Mouse (Mus musculus) central nervous system, embryonic 11.5 days (tissue): Measurements from ENCODE around the gene Abca7. TPM values are rescaled to one million over a fixed set of nuclear protein-coding genes. Genes with fewer than 3 reads are reported as not detected.

Source experiments
- polyA plus RNA-seq: library from polyadenylated mRNA; depleted of rRNA; stranded (reverse); fragments of >200 nt; gene quantifications from 2 replicates; pipeline ENCODE4 v1.2.3, GENCODE M21; 2012; rRNA removed

Abca7 gene
- 7.7 and 7.9 TPM in 2 replicates for polyA plus RNA-seq

DNA sequence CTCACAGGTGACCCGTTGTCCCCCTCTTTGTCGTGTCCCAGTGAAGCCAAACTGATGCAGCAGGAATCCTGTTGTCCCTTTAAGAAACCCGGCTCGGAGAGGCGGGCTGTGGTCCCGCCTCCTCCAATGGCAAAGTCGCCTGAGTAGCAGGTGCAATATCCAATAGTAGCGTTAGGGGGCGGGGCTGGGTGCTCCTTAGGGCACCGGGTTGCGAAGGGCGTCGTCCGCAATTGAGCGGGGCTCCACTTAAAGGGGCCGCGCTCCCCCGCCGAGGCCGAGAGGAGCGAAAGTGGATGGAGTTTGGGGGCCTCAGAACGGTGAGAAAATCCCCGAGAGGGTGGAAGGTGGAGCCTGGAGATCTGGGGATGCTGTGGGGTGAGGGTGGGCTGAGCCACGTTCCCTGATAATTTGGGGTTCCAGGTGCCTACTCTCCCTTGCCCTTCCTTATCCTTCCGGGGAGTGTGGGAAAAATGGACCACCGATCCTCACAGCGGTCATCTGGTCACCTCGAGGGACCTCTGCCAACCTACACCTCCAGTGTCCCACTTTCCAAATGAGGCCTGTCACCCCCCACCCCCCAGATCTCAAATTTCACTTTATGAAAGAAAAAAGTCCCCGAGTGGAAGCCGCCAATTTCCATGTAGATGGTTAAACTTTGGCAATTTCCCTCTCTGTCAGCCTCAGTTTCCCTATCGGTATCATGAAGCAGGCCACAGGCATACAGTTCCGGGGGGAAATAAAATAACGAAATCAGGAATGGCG, at the start of gene Abca7:
Gene Abca7, plus strand, starts transcription at position 223 of the 762 bp plus-strand sequence.

GRCm38 (mm10) chr10:79959847-79960601, 36.3 kb upstream of the Abca7 start, which contains the start of gene Wdr18:
TSS of gene Wdr18 (plus strand) at chr10:79960152.

DNA sequence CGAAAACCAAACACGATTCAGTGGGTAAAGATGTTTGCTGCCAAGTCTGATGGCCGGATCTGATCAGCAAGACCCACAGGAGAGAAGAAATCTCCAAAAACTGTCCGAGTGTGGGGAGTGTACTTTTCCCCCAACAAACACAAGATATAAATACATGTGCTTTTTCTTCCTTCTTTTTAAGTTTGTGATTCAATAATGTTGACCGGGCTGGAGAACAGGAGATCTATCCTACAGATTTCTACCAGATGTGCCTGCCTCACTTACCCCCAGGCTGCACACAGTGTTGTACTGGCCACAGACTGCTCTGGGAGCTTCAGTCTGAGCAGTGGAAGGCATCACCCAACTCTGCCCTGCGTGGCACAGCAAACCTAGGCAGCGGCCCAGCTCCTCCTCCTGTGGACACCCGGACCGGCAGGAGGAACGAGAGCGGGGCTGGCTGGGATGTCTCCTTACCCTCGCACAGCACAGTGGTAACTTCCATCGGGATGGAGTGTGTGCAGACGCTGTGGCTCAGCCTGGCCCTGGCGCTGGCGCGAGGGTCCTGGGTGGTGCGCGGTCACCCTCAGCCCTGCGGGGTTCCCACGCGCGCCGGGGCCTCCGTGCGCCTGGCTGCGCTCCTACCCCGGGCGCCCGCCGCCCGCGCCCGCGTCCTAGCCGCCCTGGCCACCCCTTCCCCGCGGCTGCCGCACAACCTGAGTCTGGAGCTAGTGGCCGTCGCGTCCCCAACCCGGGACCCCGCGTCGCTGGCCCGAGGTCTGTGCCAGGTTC, 25.7 kb upstream of the Abca7 start, which contains the start of gene Grin3b:
Gene Grin3b, plus strand, starts transcription at position 301 of the 768 bp plus-strand sequence.

DNA sequence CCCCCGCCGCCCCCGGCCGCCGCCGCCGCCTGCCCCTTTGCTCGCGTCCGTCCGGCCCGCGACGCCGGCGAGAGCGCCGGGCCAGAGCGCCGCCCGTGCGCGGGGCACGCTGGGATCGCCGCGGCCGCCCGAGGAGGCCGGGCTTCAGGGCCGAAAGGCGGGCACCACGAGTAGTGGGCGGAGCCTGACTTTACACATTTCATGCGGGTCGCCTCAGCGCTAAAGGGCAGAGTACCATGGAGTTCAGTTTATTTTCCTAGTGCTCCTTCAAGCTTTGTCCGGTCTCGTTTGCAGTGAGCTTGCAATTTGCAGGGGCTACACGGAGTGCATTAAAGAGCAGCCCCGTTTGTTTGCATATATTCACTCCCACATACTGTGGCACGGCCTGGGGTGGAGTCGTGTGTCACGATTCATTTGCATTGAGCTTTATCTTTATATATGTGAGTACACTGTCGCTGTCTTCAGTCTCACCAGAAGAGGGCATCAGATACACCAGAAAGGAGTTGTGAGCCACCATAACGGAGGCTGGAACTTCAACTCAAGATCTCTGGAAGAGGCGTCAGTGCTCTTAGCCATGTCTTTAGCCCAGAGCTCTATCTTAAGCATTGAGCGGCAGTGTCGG, 12.0 kb upstream of the Abca7 start, which contains the start of gene Tmem259:
Gene Tmem259, minus strand, starts transcription at position 136 of the 622 bp plus-strand sequence.

GRCm38 (mm10) chr10:79988506-79989271, 7.6 kb upstream of the Abca7 start, which contains the start of gene Cnn2:
TSS of gene Cnn2 (plus strand) at chr10:79988584.

GRCm38 (mm10) chr10:80016511-80016910, 20.2 kb downstream of the Abca7 start, which contains the start of gene Arhgap45:
TSS of gene Arhgap45 (plus strand) at chr10:80016653.

DNA sequence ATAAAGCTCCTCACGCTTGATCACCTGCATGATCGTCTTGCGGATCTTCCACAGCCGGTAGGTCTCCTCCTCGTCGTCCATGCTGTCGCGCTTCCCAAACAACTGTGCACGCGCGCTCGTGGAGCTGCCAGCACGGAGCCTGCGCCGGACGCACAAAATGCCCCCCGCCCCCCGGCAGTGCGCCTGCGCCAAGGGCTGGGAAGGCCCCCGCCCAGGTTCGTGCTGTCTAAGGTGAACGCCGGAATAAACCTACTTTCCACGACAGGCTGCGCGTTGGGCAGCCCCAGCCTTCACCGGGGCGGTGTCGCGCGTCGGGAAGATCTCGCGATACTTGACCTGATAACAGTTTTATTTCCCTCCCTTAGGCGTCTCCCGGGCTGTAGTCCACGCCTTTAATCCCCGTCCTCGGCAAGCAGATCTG, 43.3 kb downstream of the Abca7 start, which contains the start of gene Polr2e:
Gene Polr2e, minus strand, starts transcription at position 237 of the 421 bp plus-strand sequence.

DNA sequence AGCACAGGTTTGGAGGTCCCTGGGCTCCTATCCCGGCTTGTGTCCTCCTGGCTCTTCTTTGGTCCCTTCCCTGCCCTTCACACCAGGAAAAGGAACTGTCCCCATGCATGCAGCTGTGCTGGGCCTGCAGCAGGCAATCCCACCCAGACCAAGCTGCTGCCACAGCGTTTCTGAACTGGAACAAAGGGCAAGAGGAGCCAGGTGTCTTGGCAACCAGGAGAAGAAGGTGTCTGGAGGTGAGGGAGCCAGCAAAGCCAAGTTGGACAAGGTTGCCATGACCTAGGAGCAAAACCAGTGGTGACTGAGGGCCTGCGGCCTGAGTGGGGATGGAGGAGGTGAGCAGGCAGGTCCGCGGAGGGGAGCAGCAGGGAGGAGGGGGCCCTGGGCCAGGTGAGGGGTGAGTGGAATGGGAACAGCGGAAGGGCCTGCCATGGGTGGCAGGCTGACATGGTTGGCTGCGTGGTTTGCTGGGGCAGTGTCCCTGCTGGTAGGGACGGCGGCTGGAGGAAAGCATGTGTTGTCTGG, 50.8 kb downstream of the Abca7 start, which contains the start of gene Gpx4:
Gene Gpx4, plus strand, starts transcription at position 126 of the 525 bp plus-strand sequence.

Other genes starting within 250 kb of the Abca7 start
- gene Polrmt, start 249.9 kb upstream of the Abca7 start, polyA plus RNA-seq = 51.6 and 58.3 TPM in 2 replicates
- gene Fgf22, start 241.4 kb upstream of the Abca7 start, polyA plus RNA-seq = 0.08 and 0.26 TPM in 2 replicates
- 122 and 132 TPM in 2 replicates for gene Rnf126, start 229.5 kb upstream of the Abca7 start, polyA plus RNA-seq
- gene Fstl3, start 219.2 kb upstream of the Abca7 start, polyA plus RNA-seq = 1.00 and 2.3 TPM in 2 replicates
- 0.08 and 0.16 TPM in 2 replicates for gene Prss57, start 205.5 kb upstream of the Abca7 start, polyA plus RNA-seq
- gene Palm, start 202.9 kb upstream of the Abca7 start, polyA plus RNA-seq = 98.3 and 130 TPM in 2 replicates
- gene Misp, start 175.5 kb upstream of the Abca7 start, polyA plus RNA-seq = 0.64 and 0.96 TPM in 2 replicates
- 162 and 407 TPM in 2 replicates for gene Ptbp1, start 142.1 kb upstream of the Abca7 start, polyA plus RNA-seq
- 15.3 and 15.8 TPM in 2 replicates for gene Prtn3, start 122.0 kb upstream of the Abca7 start, polyA plus RNA-seq
- 256 and 339 TPM in 2 replicates for gene Plppr3, start 121.9 kb upstream of the Abca7 start, polyA plus RNA-seq
- gene Elane, start 110.2 kb upstream of the Abca7 start, polyA plus RNA-seq = 0.43 and 0.54 TPM in 2 replicates
- gene Cfd, start 105.6 kb upstream of the Abca7 start, polyA plus RNA-seq = 0.09 and 0.50 TPM in 2 replicates
- 47.8 and 59.6 TPM in 2 replicates for gene Med16, start 87.6 kb upstream of the Abca7 start, polyA plus RNA-seq
- not detected in 2 replicates for gene Gm26602, start 85.6 kb upstream of the Abca7 start, polyA plus RNA-seq
- 1.2 and 1.3 TPM in 2 replicates for gene Kiss1r, start 79.5 kb upstream of the Abca7 start, polyA plus RNA-seq
- gene R3hdm4, start 75.3 kb upstream of the Abca7 start, polyA plus RNA-seq = 110 and 123 TPM in 2 replicates
- 11.1 and 12.1 TPM in 2 replicates for gene Arid3a, start 69.5 kb upstream of the Abca7 start, polyA plus RNA-seq
- 40.0 and 55.7 TPM in 2 replicates for gene Wdr18, start 36.3 kb upstream of the Abca7 start, polyA plus RNA-seq
- gene Grin3b, start 25.8 kb upstream of the Abca7 start, polyA plus RNA-seq = 0.28 and 0.39 TPM in 2 replicates
- gene Tmem259, start 12.2 kb upstream of the Abca7 start, polyA plus RNA-seq = 120 and 158 TPM in 2 replicates
- gene Cnn2, start 7.9 kb upstream of the Abca7 start, polyA plus RNA-seq = 66.5 and 128 TPM in 2 replicates
- 12.5 and 14.7 TPM in 2 replicates for gene Arhgap45, start 20.2 kb downstream of the Abca7 start, polyA plus RNA-seq
- 194 and 280 TPM in 2 replicates for gene Polr2e, start 43.3 kb downstream of the Abca7 start, polyA plus RNA-seq
- 416 and 440 TPM in 2 replicates for gene Gpx4, start 50.7 kb downstream of the Abca7 start, polyA plus RNA-seq
- gene Sbno2, start 109.1 kb downstream of the Abca7 start, polyA plus RNA-seq = 16.6 and 19.3 TPM in 2 replicates
- 119 and 142 TPM in 2 replicates for gene Stk11, start 119.3 kb downstream of the Abca7 start, polyA plus RNA-seq
- 329 and 334 TPM in 2 replicates for gene Atp5d, start 142.1 kb downstream of the Abca7 start, polyA plus RNA-seq
- 33.8 and 39.4 TPM in 2 replicates for gene Cbarp, start 144.3 kb downstream of the Abca7 start, polyA plus RNA-seq
- gene Midn, start 151.8 kb downstream of the Abca7 start, polyA plus RNA-seq = 171 and 228 TPM in 2 replicates
- gene Cirbp, start 169.5 kb downstream of the Abca7 start, polyA plus RNA-seq = 260 and 305 TPM in 2 replicates
- 15.7 and 18.1 TPM in 2 replicates for gene 1600002K03Rik, start 176.4 kb downstream of the Abca7 start, polyA plus RNA-seq
- 47.6 and 65.6 TPM in 2 replicates for gene Efna2, start 183.0 kb downstream of the Abca7 start, polyA plus RNA-seq
- gene Mum1, start 229.9 kb downstream of the Abca7 start, polyA plus RNA-seq = 115 and 164 TPM in 2 replicates